Mouse (Mus musculus) heart, embryonic 14.5 days (tissue): Measurements from ENCODE around the gene Krtap4-16. TPM values are rescaled to one million over a fixed set of nuclear protein-coding genes. Genes with fewer than 3 reads are reported as not detected.
"Not testable (repeated sequence)": the region's sequence is repeated elsewhere in the genome, so short reads cannot be mapped to it uniquely, and the experiment has no call there.

ENCODE experiments used
- ATAC-seq: fragments of 200-750 bp; cut with Nextera tagmentation; 2 replicates; pipeline ENCODE4 v1.8.0; 2017; ENCODE audit warnings: low read depth, moderate TSS enrichment; ENCODE audit not compliant: insufficient number of reproducible peaks, insufficient read depth, low FRiP score
- H3K27ac ChIP-seq, 2 experiments: fragments of 200-500 bp in 1 of 2; fragments of 300-500 bp in 1 of 2; sonication (generic) in 1 of 2; replicated peaks in 1 of 2; 2 replicates each; pipeline ENCODE4 v1.5.1; 2012 to 2014; ENCODE audit warnings: low read depth in 2 of 2, low read length in 2 of 2, control low read depth in 1 of 2, mild to moderate bottlenecking in 1 of 2, mixed read lengths in 1 of 2; ENCODE audit not compliant: control insufficient read depth in 1 of 2, insufficient read depth in 1 of 2
- H3K27me3 ChIP-seq: fragments of 300-500 bp; sonication (generic); 2 replicates; pipeline ENCODE4 v1.6.1; 2014; ENCODE audit warnings: mild to moderate bottlenecking, low read length, control low read depth; ENCODE audit not compliant: control insufficient read depth, insufficient read depth
- H3K36me3 ChIP-seq: fragments of 300-500 bp; sonication (generic); 2 replicates; pipeline ENCODE4 v1.6.1; 2014; ENCODE audit warnings: mild to moderate bottlenecking, control low read depth, low read length, mixed read lengths; ENCODE audit not compliant: control insufficient read depth, insufficient read depth
- H3K4me1 ChIP-seq, 2 experiments: fragments of 200-500 bp in 1 of 2; fragments of 300-500 bp in 1 of 2; sonication (generic) in 1 of 2; 2 replicates each; pipeline ENCODE4 v1.6.1; 2012 to 2014; ENCODE audit warnings: low read length in 2 of 2, control low read depth in 1 of 2, mixed read lengths in 1 of 2; ENCODE audit not compliant: control insufficient read depth in 2 of 2, insufficient read depth in 2 of 2
- H3K4me2 ChIP-seq: fragments of 300-500 bp; sonication (generic); 2 replicates; pipeline ENCODE4 v1.6.1; 2014; ENCODE audit warnings: mild to moderate bottlenecking, low read length
- H3K4me3 ChIP-seq, 2 experiments: fragments of 200-500 bp in 1 of 2; fragments of 300-500 bp in 1 of 2; sonication (generic) in 1 of 2; 2 replicates each; pipeline ENCODE4 v1.5.1; 2012 to 2014; ENCODE audit warnings: low read length in 2 of 2, mild to moderate bottlenecking in 2 of 2, control low read depth in 1 of 2, low read depth in 1 of 2, moderate library complexity in 1 of 2; ENCODE audit not compliant: control insufficient read depth in 1 of 2, insufficient read depth in 1 of 2
- H3K9ac ChIP-seq: fragments of 300-500 bp; sonication (generic); 2 replicates; pipeline ENCODE4 v1.6.1; 2014; ENCODE audit warnings: mild to moderate bottlenecking, low read length
- H3K9me3 ChIP-seq: fragments of 300-500 bp; sonication (generic); 2 replicates; pipeline ENCODE4 v1.6.1; 2016; ENCODE audit warnings: low read length, control low read depth; ENCODE audit not compliant: control insufficient read depth
- WGBS: fragments of 180-500 bp; shearing (Covaris S2); extraction: QIAGEN DNeasy Blood & Tissue Kit; methylation state at CpG from one replicate; pipeline ENCODE4 v1.1.7; 2014; 5-methylcytosine and 5-hydroxymethylcytosine counted together
- polyA plus RNA-seq: library from polyadenylated mRNA; unstranded; fragments of >200 nt; fragmentation: Nextera tagmentation; extraction: Ambion mirVana; gene quantifications from 2 replicates; pipeline ENCODE4 v1.2.1, GENCODE M21; 2014

The Krtap4-16 gene
- polyA plus RNA-seq, 1 experiment from 2014 or later = not detected

DNA sequence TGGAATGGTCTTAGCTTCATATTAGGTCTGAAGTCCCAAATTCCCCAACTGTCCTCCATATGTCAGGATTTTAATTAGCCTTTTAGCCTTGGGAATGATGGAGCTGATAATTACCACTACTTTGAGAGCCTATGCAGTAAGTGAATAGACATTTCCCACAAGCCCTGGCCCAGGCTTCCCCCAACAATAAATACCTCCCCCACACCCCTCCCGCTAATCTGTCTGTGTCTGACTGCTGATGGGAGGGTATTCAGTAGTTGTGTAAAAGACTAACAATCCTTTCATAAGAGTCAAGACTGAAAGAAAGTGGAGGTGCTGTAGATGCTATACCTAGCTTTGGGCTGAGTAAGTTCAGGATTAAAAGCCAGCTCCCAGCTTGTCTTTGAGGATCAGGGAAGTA, 9.2 kb downstream of the Krtap4-16 start:
- ATAC-seq = no peak
- H3K27me3 ChIP-seq = no peaks in the 10 kb centered on the region; the same call in 1 of the 2 replicates
- no peaks in the 10 kb centered on the region for H3K9me3 ChIP-seq
- no peaks in the 10 kb centered on the region for H3K4me1 ChIP-seq
- 68% methylated on average over 1 of the region's 1 CpGs for WGBS
- no peak overlapping the region for H3K4me3 ChIP-seq
- H3K36me3 ChIP-seq = no peaks in the 10 kb centered on the region
- no peak overlapping the region for H3K4me2 ChIP-seq
- H3K27ac ChIP-seq = no peak overlapping the region
- no peak overlapping the region for H3K9ac ChIP-seq

DNA sequence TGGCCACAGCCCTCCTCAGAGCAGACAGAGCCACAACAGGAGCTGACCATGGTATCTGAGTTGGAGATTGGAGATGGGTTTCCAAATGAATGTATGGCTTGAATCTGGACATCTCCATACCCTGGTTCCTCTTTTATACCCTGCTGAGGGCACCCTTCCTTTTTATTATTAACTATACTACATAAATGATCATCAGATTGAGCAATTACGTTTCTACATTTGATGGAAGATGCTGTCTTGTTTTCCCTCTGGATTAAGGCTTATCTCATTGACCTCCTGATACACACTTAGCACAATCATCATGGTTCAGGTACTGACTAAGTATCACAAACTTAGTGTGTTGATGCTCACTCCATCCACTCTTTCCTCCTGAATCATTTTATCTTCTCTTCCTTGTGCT, 13.4 kb downstream of the Krtap4-16 start, which contains the start of gene 2300003K06Rik:
Gene 2300003K06Rik, minus strand, starts transcription at position 101 of the 400 bp plus-strand sequence.
- no peak within 1 kb of the TSS for H3K4me3 ChIP-seq
- H3K27ac ChIP-seq = no peak within 1 kb of the TSS
- WGBS = 71% methylated on average over 1 of the region's 1 CpGs
- no peak within 1 kb of the TSS for H3K4me2 ChIP-seq
- no peaks in the 10 kb centered on the region for H3K9me3 ChIP-seq
- H3K9ac ChIP-seq = no peak within 1 kb of the TSS
- no peaks in the 10 kb centered on the region for H3K27me3 ChIP-seq
- ATAC-seq = no peak
- H3K4me1 ChIP-seq = no peaks in the 10 kb centered on the region
- no peaks in the 10 kb centered on the region for H3K36me3 ChIP-seq

DNA sequence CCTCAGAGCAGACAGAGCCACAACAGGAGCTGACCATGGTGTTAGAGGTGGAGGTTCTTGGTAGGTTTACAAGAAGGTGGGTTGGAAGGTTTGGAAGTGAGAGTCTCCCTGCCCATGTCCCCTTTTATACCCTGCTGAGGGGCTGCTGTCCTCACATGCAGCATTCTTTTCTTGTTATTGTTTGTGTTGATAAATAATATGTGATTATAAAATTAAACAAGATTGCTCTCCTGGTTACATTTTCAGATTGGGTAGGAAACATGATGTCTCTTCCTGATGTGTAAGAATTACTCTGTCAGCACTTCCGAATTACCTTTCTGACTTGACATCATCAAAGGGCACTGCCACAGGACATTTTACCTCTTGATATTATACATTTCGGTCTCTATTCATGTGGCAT, 35.8 kb downstream of the Krtap4-16 start, which contains the start of gene Gm11564:
Gene Gm11564, minus strand, starts transcription at position 101 of the 400 bp plus-strand sequence.
- H3K9me3 ChIP-seq, H3K9ac ChIP-seq, H3K4me3 ChIP-seq, H3K27ac ChIP-seq, H3K4me1 ChIP-seq, H3K36me3 ChIP-seq, H3K4me2 ChIP-seq, ATAC-seq, H3K27me3 ChIP-seq: not testable (repeated sequence)
- WGBS = 73% methylated on average over 2 of the region's 2 CpGs

DNA sequence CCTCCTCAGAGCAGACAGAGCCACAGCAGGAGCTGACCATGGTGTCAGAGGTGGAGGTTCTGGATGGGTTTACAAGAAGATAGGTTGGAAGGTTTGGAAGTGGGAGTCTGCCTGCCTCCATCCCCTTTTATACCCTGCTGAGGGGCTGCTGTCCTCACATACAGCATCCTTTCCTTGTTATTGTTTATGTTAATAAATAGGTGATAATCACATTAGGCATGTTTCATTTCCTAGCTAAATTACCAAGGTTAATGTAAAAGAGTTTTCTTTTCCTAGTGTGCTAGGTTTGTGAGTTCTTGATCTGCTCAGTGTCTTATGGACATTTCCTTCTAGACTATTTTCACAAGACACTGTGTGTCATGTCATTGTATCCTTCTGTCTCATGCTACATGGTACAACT, 41.6 kb downstream of the Krtap4-16 start, which contains the start of gene Krtap4-13:
Gene Krtap4-13, minus strand, starts transcription at position 101 of the 400 bp plus-strand sequence.
- not testable (repeated sequence) for H3K4me1 ChIP-seq, H3K4me2 ChIP-seq, H3K27ac ChIP-seq, H3K4me3 ChIP-seq, H3K27me3 ChIP-seq, ATAC-seq, H3K9me3 ChIP-seq, H3K36me3 ChIP-seq, H3K9ac ChIP-seq

DNA sequence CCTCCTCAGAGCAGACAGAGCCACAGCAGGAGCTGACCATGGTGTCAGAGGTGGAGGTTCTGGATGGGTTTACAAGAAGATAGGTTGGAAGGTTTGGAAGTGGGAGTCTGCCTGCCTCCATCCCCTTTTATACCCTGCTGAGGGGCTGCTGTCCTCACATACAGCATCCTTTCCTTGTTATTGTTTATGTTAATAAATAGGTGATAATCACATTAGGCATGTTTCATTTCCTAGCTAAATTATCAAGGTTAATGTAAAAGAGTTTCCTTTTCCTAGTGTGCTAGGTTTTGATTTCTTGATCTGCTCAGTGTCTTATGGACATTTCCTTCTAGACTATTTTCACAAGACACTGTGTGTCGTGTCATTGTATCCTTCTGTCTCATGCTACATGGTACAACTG, 47.1 kb downstream of the Krtap4-16 start, which contains the start of gene Gm11554:
Gene Gm11554, minus strand, starts transcription at position 101 of the 400 bp plus-strand sequence.
- not testable (repeated sequence) for H3K27ac ChIP-seq, H3K4me2 ChIP-seq, H3K4me3 ChIP-seq, H3K9me3 ChIP-seq, ATAC-seq, H3K4me1 ChIP-seq, H3K36me3 ChIP-seq, H3K9ac ChIP-seq, H3K27me3 ChIP-seq
- WGBS = no CpG with 5 or more reads among the region's 1 CpGs

Other genes with a start within 250 kb of the Krtap4-16 start
- not detected in 2 replicates for gene Gm11938, start 248.3 kb downstream of the Krtap4-16 start, polyA plus RNA-seq
- gene Gm11937, start 241.4 kb downstream of the Krtap4-16 start, polyA plus RNA-seq = not detected in 2 replicates
- gene Krtap2-4, start 236.8 kb downstream of the Krtap4-16 start, polyA plus RNA-seq = not detected in 2 replicates
- gene Gm11562, start 231.2 kb downstream of the Krtap4-16 start, polyA plus RNA-seq = not detected in 2 replicates
- not detected in 2 replicates for gene Krtap4-1, start 223.4 kb downstream of the Krtap4-16 start, polyA plus RNA-seq
- gene Krtap4-2, start 216.5 kb downstream of the Krtap4-16 start, polyA plus RNA-seq = not detected in 2 replicates
- not detected in 2 replicates for gene Krtap4-7, start 207.5 kb downstream of the Krtap4-16 start, polyA plus RNA-seq
- not detected in 2 replicates for gene Gm11555, start 201.4 kb downstream of the Krtap4-16 start, polyA plus RNA-seq
- not detected in 2 replicates for gene Gm11563, start 192.6 kb downstream of the Krtap4-16 start, polyA plus RNA-seq
- gene Krtap4-6, start 185.6 kb downstream of the Krtap4-16 start, polyA plus RNA-seq = not detected in 2 replicates
- gene Gm14190, start 160.9 kb downstream of the Krtap4-16 start, polyA plus RNA-seq = not detected in 2 replicates
- gene Gm14180, start 117.3 kb downstream of the Krtap4-16 start, polyA plus RNA-seq = not detected in 2 replicates
- not detected in 2 replicates for gene Gm11595, start 78.7 kb downstream of the Krtap4-16 start, polyA plus RNA-seq
- not detected in 2 replicates for gene Krtap4-8, start 70.9 kb downstream of the Krtap4-16 start, polyA plus RNA-seq
- gene Krtap4-9, start 66.4 kb downstream of the Krtap4-16 start, polyA plus RNA-seq = not detected in 2 replicates
- gene Gm11596, start 58.1 kb downstream of the Krtap4-16 start, polyA plus RNA-seq = not detected in 2 replicates
- not detected in 2 replicates for gene Gm11569, start 52.7 kb downstream of the Krtap4-16 start, polyA plus RNA-seq
- not detected in 2 replicates for gene Gm11554, start 47.2 kb downstream of the Krtap4-16 start, polyA plus RNA-seq
- not detected in 2 replicates for gene Krtap4-13, start 41.7 kb downstream of the Krtap4-16 start, polyA plus RNA-seq
- not detected in 2 replicates for gene Gm11564, start 35.9 kb downstream of the Krtap4-16 start, polyA plus RNA-seq
- not detected in 2 replicates for gene 2300003K06Rik, start 13.5 kb downstream of the Krtap4-16 start, polyA plus RNA-seq
- not detected in 2 replicates for gene Gm11568, start 6.3 kb upstream of the Krtap4-16 start, polyA plus RNA-seq
- gene Gm11559, start 12.9 kb upstream of the Krtap4-16 start, polyA plus RNA-seq = not detected in 2 replicates
- gene Krtap9-1, start 21.8 kb upstream of the Krtap4-16 start, polyA plus RNA-seq = not detected in 2 replicates
- gene Gm11567, start 27.6 kb upstream of the Krtap4-16 start, polyA plus RNA-seq = not detected in 2 replicates
- gene Krtap31-1, start 56.3 kb upstream of the Krtap4-16 start, polyA plus RNA-seq = not detected in 2 replicates
- gene Gm11565, start 63.1 kb upstream of the Krtap4-16 start, polyA plus RNA-seq = not detected in 2 replicates
- gene Krtap31-2, start 84.7 kb upstream of the Krtap4-16 start, polyA plus RNA-seq = not detected in 2 replicates
- gene Krtap9-5, start 96.9 kb upstream of the Krtap4-16 start, polyA plus RNA-seq = not detected in 2 replicates
- not detected in 2 replicates for gene Krtap29-1, start 127.4 kb upstream of the Krtap4-16 start, polyA plus RNA-seq
- not detected in 2 replicates for gene Krtap16-1, start 135.0 kb upstream of the Krtap4-16 start, polyA plus RNA-seq
- not detected in 2 replicates for gene Krtap17-1, start 142.4 kb upstream of the Krtap4-16 start, polyA plus RNA-seq
- not detected in 2 replicates for gene Krt33a, start 164.6 kb upstream of the Krtap4-16 start, polyA plus RNA-seq
- not detected in 2 replicates for gene Krt33b, start 178.3 kb upstream of the Krtap4-16 start, polyA plus RNA-seq
- gene Krt34, start 189.9 kb upstream of the Krtap4-16 start, polyA plus RNA-seq = not detected in 2 replicates
- not detected in 2 replicates for gene Krt31, start 198.9 kb upstream of the Krtap4-16 start, polyA plus RNA-seq
- not detected in 2 replicates for gene Krt32, start 236.6 kb upstream of the Krtap4-16 start, polyA plus RNA-seq
- gene Krt35, start 244.6 kb upstream of the Krtap4-16 start, polyA plus RNA-seq = not detected in 2 replicates